Mouse (Mus musculus): ENCODE results near the gene Gsta2. TPM values are rescaled to one million over a fixed set of nuclear protein-coding genes. Genes with fewer than 3 reads are reported as not detected.

Gsta2 gene
- total and polyA plus RNA-seq, 2 experiments: 22.4 to 106 TPM

Other genes with a start within 250 kb of the Gsta2 start
- 80.5 and 99.3 TPM in 2 replicates for gene Fbxo9, start 246.7 kb downstream of the Gsta2 start, total RNA-seq (2014; rRNA removed)
- 83.4 and 107 TPM in 2 replicates for gene Fbxo9, start 246.7 kb downstream of the Gsta2 start, polyA plus RNA-seq (2012; rRNA removed)
- 10.2 and 10.9 TPM in 2 replicates for gene Ick, start 246.6 kb downstream of the Gsta2 start, total RNA-seq (2014; rRNA removed)
- gene Ick, start 246.6 kb downstream of the Gsta2 start, polyA plus RNA-seq (2012; rRNA removed): 7.3 and 7.5 TPM in 2 replicates
- 137 and 139 TPM in 2 replicates for gene Gsta4, start 173.0 kb downstream of the Gsta2 start, total RNA-seq (2014; rRNA removed)
- gene Gsta4, start 173.0 kb downstream of the Gsta2 start, polyA plus RNA-seq (2012; rRNA removed): 45.2 and 46.5 TPM in 2 replicates
- gene Gsta1, start 125.1 kb downstream of the Gsta2 start, total RNA-seq (2014; rRNA removed): 6.1 and 42.4 TPM in 2 replicates
- 1.0 and 2.8 TPM in 2 replicates for gene Gsta1, start 125.1 kb downstream of the Gsta2 start, polyA plus RNA-seq (2012; rRNA removed)
- gene Gm3776, start 98.7 kb downstream of the Gsta2 start, total RNA-seq (2014; rRNA removed): 5.1 and 42.0 TPM in 2 replicates
- gene Gm3776, start 98.7 kb downstream of the Gsta2 start, polyA plus RNA-seq (2012; rRNA removed): 0.48 and 0.92 TPM in 2 replicates
- 0.54 TPM in 1 of 2 replicates, not detected in the other for gene Gm10639, start 65.9 kb downstream of the Gsta2 start, total RNA-seq (2014; rRNA removed)
- gene Gm10639, start 65.9 kb downstream of the Gsta2 start, polyA plus RNA-seq (2012; rRNA removed): not detected in 2 replicates
- not detected in 2 replicates for gene Omt2a, start 41.0 kb downstream of the Gsta2 start, total RNA-seq (2014; rRNA removed)
- not detected in 2 replicates for gene Omt2a, start 41.0 kb downstream of the Gsta2 start, polyA plus RNA-seq (2012; rRNA removed)
- gene Omt2b, start 28.2 kb downstream of the Gsta2 start, total RNA-seq (2014; rRNA removed): not detected in 2 replicates
- not detected in 2 replicates for gene Omt2b, start 28.2 kb downstream of the Gsta2 start, polyA plus RNA-seq (2012; rRNA removed)
- gene Dppa5a, start 12.4 kb upstream of the Gsta2 start, total RNA-seq (2014; rRNA removed): not detected in 2 replicates
- gene Dppa5a, start 12.4 kb upstream of the Gsta2 start, polyA plus RNA-seq (2012; rRNA removed): not detected in 2 replicates
- gene Ooep, start 22.9 kb upstream of the Gsta2 start, total RNA-seq (2014; rRNA removed): not detected in 2 replicates
- gene Ooep, start 22.9 kb upstream of the Gsta2 start, polyA plus RNA-seq (2012; rRNA removed): not detected in 2 replicates
- gene Ddx43, start 40.0 kb upstream of the Gsta2 start, total RNA-seq (2014; rRNA removed): 0.09 TPM in 1 of 2 replicates, not detected in the other
- not detected in 2 replicates for gene Ddx43, start 40.0 kb upstream of the Gsta2 start, polyA plus RNA-seq (2012; rRNA removed)
- 0.18 and 0.34 TPM in 2 replicates for gene Cgas, start 87.4 kb upstream of the Gsta2 start, total RNA-seq (2014; rRNA removed)
- gene Cgas, start 87.4 kb upstream of the Gsta2 start, polyA plus RNA-seq (2012; rRNA removed): 0.07 and 0.12 TPM in 2 replicates
- 18.7 and 18.9 TPM in 2 replicates for gene Mto1, start 92.4 kb upstream of the Gsta2 start, total RNA-seq (2014; rRNA removed)
- 16.9 and 17.3 TPM in 2 replicates for gene Mto1, start 92.4 kb upstream of the Gsta2 start, polyA plus RNA-seq (2012; rRNA removed)
- gene Gm17324, start 93.0 kb upstream of the Gsta2 start, total RNA-seq (2014; rRNA removed): 0.18 and 0.20 TPM in 2 replicates
- 0.20 and 0.60 TPM in 2 replicates for gene Gm17324, start 93.0 kb upstream of the Gsta2 start, polyA plus RNA-seq (2012; rRNA removed)
- gene Eef1a1, start 133.4 kb upstream of the Gsta2 start, total RNA-seq (2014; rRNA removed): 7,986 and 8,406 TPM in 2 replicates
- gene Eef1a1, start 133.4 kb upstream of the Gsta2 start, polyA plus RNA-seq (2012; rRNA removed): 2,468 and 2,707 TPM in 2 replicates
- gene Slc17a5, start 232.3 kb upstream of the Gsta2 start, total RNA-seq (2014; rRNA removed): 16.4 and 17.0 TPM in 2 replicates
- gene Slc17a5, start 232.3 kb upstream of the Gsta2 start, polyA plus RNA-seq (2012; rRNA removed): 10.9 and 12.1 TPM in 2 replicates